Mouse (Mus musculus): ENCODE measurements around the gene Spo11. TPM values are rescaled to one million over a fixed set of nuclear protein-coding genes. Genes with fewer than 3 reads are reported as not detected.

Gene Spo11
- polyA plus RNA-seq, 1 experiment from 2014 or later = 0.27 TPM

GRCm38 (mm10) chr2:172961211-172961610 is 16.3 kb upstream of the Spo11 start:
- Histone ChIP-seq H3K4me3 (replicated peaks) (no peak overlapping the region), H3K27me3 (0 out of 2 replicates have a peak, but pooled peaks cover 27% of the 10 kb centered on the region), H3K4me1 (peaks cover 16% of the 10 kb centered on the region), H3K27ac (no peak overlapping the region), H3K9ac (no peak overlapping the region), H3K36me3 (replicated peaks) (no peaks in the 10 kb centered on the region), H3K9me3 (peaks cover 16% of the 10 kb centered on the region; the same call in 1 of the 2 replicates), H3K4me2 (no peak overlapping the region)
- 65% methylated on average over 6 of the region's 6 CpGs for WGBS
- no peak for ATAC-seq (ENCODE audit: low FRiP score)

GRCm38 (mm10) chr2:172965249-172965648 is 12.3 kb upstream of the Spo11 start:
- Histone ChIP-seq H3K4me1 (0 out of 2 replicates have a peak, but pooled peaks cover 5% of the 10 kb centered on the region), H3K9ac (no peak overlapping the region), H3K27ac (no peak overlapping the region), H3K36me3 (replicated peaks) (no peaks in the 10 kb centered on the region), H3K9me3 (0 out of 2 replicates have a peak, but pooled peaks cover 4% of the 10 kb centered on the region), H3K4me2 (no peak overlapping the region), H3K4me3 (replicated peaks) (no peak overlapping the region), H3K27me3 (0 out of 2 replicates have a peak, but pooled peaks cover 21% of the 10 kb centered on the region)
- no peak for ATAC-seq (ENCODE audit: low FRiP score)
- 40% methylated on average over 11 of the region's 11 CpGs for WGBS

GRCm38 (mm10) chr2:172966480-172966879 is 11.0 kb upstream of the Spo11 start:
- Histone ChIP-seq H3K4me1 (0 out of 2 replicates have a peak, but pooled peaks cover 5% of the 10 kb centered on the region), H3K4me2 (no peak overlapping the region), H3K27me3 (0 out of 2 replicates have a peak, but pooled peaks cover 21% of the 10 kb centered on the region), H3K4me3 (replicated peaks) (no peak overlapping the region), H3K27ac (no peak overlapping the region), H3K9me3 (no peaks in the 10 kb centered on the region), H3K36me3 (replicated peaks) (no peaks in the 10 kb centered on the region), H3K9ac (no peak overlapping the region)
- 88% methylated on average over 5 of the region's 5 CpGs for WGBS
- no peak for ATAC-seq (ENCODE audit: low FRiP score)

- no peak for ATAC-seq (ENCODE audit: low FRiP score)
- H3K9me3 ChIP-seq = no peaks in the 10 kb centered on the region
- H3K9ac ChIP-seq = no peak overlapping the region
- H3K27me3 ChIP-seq = no peaks in the 10 kb centered on the region
- no peak overlapping the region for H3K4me3 ChIP-seq (replicated peaks)
- 86% methylated on average over 2 of the region's 2 CpGs for WGBS
- peaks cover 12% of the 10 kb centered on the region for H3K4me1 ChIP-seq
- H3K4me2 ChIP-seq = no peak overlapping the region
- no peak overlapping the region for H3K27ac ChIP-seq
- no peaks in the 10 kb centered on the region for H3K36me3 ChIP-seq (replicated peaks)
These were observed 5.6 kb upstream of the Spo11 start for GRCm38 (mm10) chr2:172971865-172972264.

GRCm38 (mm10) chr2:172973806-172974565 is 3.5 kb upstream of the Spo11 start:
- 25% methylated on average over 7 of the region's 7 CpGs for WGBS
- no peaks in the 10 kb centered on the region for H3K27me3 ChIP-seq
- H3K36me3 ChIP-seq (replicated peaks) = no peaks in the 10 kb centered on the region
- no peak overlapping the region for H3K27ac ChIP-seq
- H3K4me1 ChIP-seq = peaks cover 25% of the 10 kb centered on the region
- H3K4me2 ChIP-seq = no peak overlapping the region
- H3K9ac ChIP-seq = no peak overlapping the region
- ATAC-seq (ENCODE audit: low FRiP score) = no peak
- no peaks in the 10 kb centered on the region for H3K9me3 ChIP-seq
- no peak overlapping the region for H3K4me3 ChIP-seq (replicated peaks)

GRCm38 (mm10) chr2:172974701-172975100 is 2.8 kb upstream of the Spo11 start:
- WGBS = 33% methylated on average over 7 of the region's 7 CpGs
- Histone ChIP-seq H3K9me3 (peaks cover 2% of the 10 kb centered on the region; the same call in 1 of the 2 replicates), H3K9ac (no peak overlapping the region), H3K27ac (no peak overlapping the region), H3K27me3 (no peaks in the 10 kb centered on the region), H3K4me1 (peaks cover 25% of the 10 kb centered on the region), H3K4me2 (no peak overlapping the region), H3K36me3 (replicated peaks) (no peaks in the 10 kb centered on the region), H3K4me3 (replicated peaks) (no peak overlapping the region)
- no peak for ATAC-seq (ENCODE audit: low FRiP score)

GRCm38 (mm10) chr2:172975159-172975558 is 2.3 kb upstream of the Spo11 start:
- Histone ChIP-seq H3K27me3 (no peaks in the 10 kb centered on the region), H3K4me2 (no peak overlapping the region), H3K9me3 (peaks cover 5% of the 10 kb centered on the region; the same call in 1 of the 2 replicates), H3K27ac (no peak overlapping the region), H3K36me3 (replicated peaks) (no peaks in the 10 kb centered on the region), H3K4me1 (peaks cover 25% of the 10 kb centered on the region), H3K4me3 (replicated peaks) (no peak overlapping the region), H3K9ac (no peak overlapping the region)
- no peak for ATAC-seq (ENCODE audit: low FRiP score)
- 86% methylated on average over 6 of the region's 6 CpGs for WGBS

- Histone ChIP-seq H3K4me1 (peaks cover 25% of the 10 kb centered on the region), H3K9me3 (peaks cover 5% of the 10 kb centered on the region; the same call in 1 of the 2 replicates), H3K4me3 (replicated peaks) (no peak overlapping the region), H3K27ac (no peak overlapping the region), H3K36me3 (replicated peaks) (no peaks in the 10 kb centered on the region), H3K4me2 (peak overlapping the region; percentile 45; the same call in 1 of the 2 replicates), H3K9ac (no peak overlapping the region), H3K27me3 (no peaks in the 10 kb centered on the region)
- ATAC-seq (ENCODE audit: low FRiP score) = no peak
- 23% methylated on average over 7 of the region's 7 CpGs for WGBS
These were observed 750 bp upstream of the Spo11 start for GRCm38 (mm10) chr2:172976661-172977238.

- no peak overlapping the region for H3K4me3 ChIP-seq (replicated peaks)
- H3K4me1 ChIP-seq = peaks cover 25% of the 10 kb centered on the region
- H3K27ac ChIP-seq = peak overlapping the region; percentile 59; the same call in 1 of the 2 replicates
- ATAC-seq (ENCODE audit: low FRiP score) = no peak
- H3K27me3 ChIP-seq = no peaks in the 10 kb centered on the region
- no peaks in the 10 kb centered on the region for H3K36me3 ChIP-seq (replicated peaks)
- 48% methylated on average over 4 of the region's 4 CpGs for WGBS
- peaks cover 5% of the 10 kb centered on the region; the same call in 1 of the 2 replicates for H3K9me3 ChIP-seq
- no peak overlapping the region for H3K9ac ChIP-seq
- no peak overlapping the region for H3K4me2 ChIP-seq
These were observed 682 bp downstream of the Spo11 start for GRCm38 (mm10) chr2:172978131-172978633.

GRCm38 (mm10) chr2:172979666-172980345 is 2.3 kb downstream of the Spo11 start:
- no peaks in the 10 kb centered on the region for H3K27me3 ChIP-seq
- H3K9me3 ChIP-seq = peaks cover 5% of the 10 kb centered on the region; the same call in 1 of the 2 replicates
- no peak overlapping the region for H3K27ac ChIP-seq
- peaks cover 20% of the 10 kb centered on the region for H3K4me1 ChIP-seq
- ATAC-seq (ENCODE audit: low FRiP score) = no peak
- WGBS = 95% methylated on average over 43 of the region's 43 CpGs
- H3K9ac ChIP-seq = no peak overlapping the region
- H3K4me3 ChIP-seq (replicated peaks) = no peak overlapping the region
- no peaks in the 10 kb centered on the region for H3K36me3 ChIP-seq (replicated peaks)
- no peak overlapping the region for H3K4me2 ChIP-seq

- H3K4me2 ChIP-seq = no peak overlapping the region
- no peak overlapping the region for H3K4me3 ChIP-seq (replicated peaks)
- H3K9ac ChIP-seq = no peak overlapping the region
- no peaks in the 10 kb centered on the region for H3K36me3 ChIP-seq (replicated peaks)
- WGBS = 81% methylated on average over 9 of the region's 9 CpGs
- H3K27ac ChIP-seq = no peak overlapping the region
- peaks cover 1% of the 10 kb centered on the region; the same call in 1 of the 2 replicates for H3K4me1 ChIP-seq
- peaks cover 5% of the 10 kb centered on the region; the same call in 1 of the 2 replicates for H3K9me3 ChIP-seq
- ATAC-seq (ENCODE audit: low FRiP score) = no peak
- no peaks in the 10 kb centered on the region for H3K27me3 ChIP-seq
These were observed 5.5 kb downstream of the Spo11 start for GRCm38 (mm10) chr2:172982776-172983561.
